Mouse (Mus musculus): ENCODE data around the gene Vmp1. TPM values are rescaled to one million over a fixed set of nuclear protein-coding genes. Genes with fewer than 3 reads are reported as not detected.

The Vmp1 gene
- polyA plus RNA-seq, 1 experiment from 2014 or later, result 99.7 TPM

- Histone ChIP-seq H3K27me3 (ENCODE audit: control insufficient read depth, insufficient read depth, low read length) (no peaks in the 10 kb centered on the region), H3K9me3 (replicated peaks; ENCODE audit: control insufficient read depth, low read length) (no peaks in the 10 kb centered on the region), H3K4me3 (ENCODE audit: low read depth, low read length) (no peak overlapping the region), H3K27ac (replicated peaks; ENCODE audit: low read depth, low read length) (no peak overlapping the region), H3K4me1 (ENCODE audit: control insufficient read depth, insufficient read depth, low read length) (no peaks in the 10 kb centered on the region), H3K36me3 (replicated peaks; ENCODE audit: control insufficient read depth, insufficient read depth, low read depth, low read length) (peaks cover 7% of the 10 kb centered on the region), H3K4me2 (ENCODE audit: low read depth, low read length) (no peak overlapping the region), H3K9ac (replicated peaks; ENCODE audit: low read length) (no peak overlapping the region)
- DNase-seq (ENCODE audit: low spot score), result no peak
- ATAC-seq (replicated peaks; ENCODE audit: insufficient number of reproducible peaks, low FRiP score, low TSS enrichment, low read depth), result no peak
These were observed 31.0 kb upstream of the Vmp1 start for GRCm38 (mm10) chr11:86714606-86715005.

GRCm38 (mm10) chr11:86701151-86701550 lies 17.5 kb upstream of the Vmp1 start:
- Histone ChIP-seq H3K4me3 (ENCODE audit: low read depth, low read length) (no peak overlapping the region), H3K27ac (replicated peaks; ENCODE audit: low read depth, low read length) (no peak overlapping the region), H3K9ac (replicated peaks; ENCODE audit: low read length) (no peak overlapping the region), H3K9me3 (replicated peaks; ENCODE audit: control insufficient read depth, low read length) (no peaks in the 10 kb centered on the region), H3K27me3 (ENCODE audit: control insufficient read depth, insufficient read depth, low read length) (no peaks in the 10 kb centered on the region), H3K4me1 (ENCODE audit: control insufficient read depth, insufficient read depth, low read length) (no peaks in the 10 kb centered on the region), H3K4me2 (ENCODE audit: low read depth, low read length) (no peak overlapping the region), H3K36me3 (replicated peaks; ENCODE audit: control insufficient read depth, insufficient read depth, low read depth, low read length) (peaks cover 6% of the 10 kb centered on the region)
- DNase-seq (ENCODE audit: low spot score), result no peak
- 96% methylated on average over 4 of the region's 4 CpGs for WGBS
- no peak for ATAC-seq (replicated peaks; ENCODE audit: insufficient number of reproducible peaks, low FRiP score, low TSS enrichment, low read depth)

GRCm38 (mm10) chr11:86695461-86695860 lies 11.8 kb upstream of the Vmp1 start:
- H3K27me3 ChIP-seq (ENCODE audit: control insufficient read depth, insufficient read depth, low read length), result no peaks in the 10 kb centered on the region
- ATAC-seq (replicated peaks; ENCODE audit: insufficient number of reproducible peaks, low FRiP score, low TSS enrichment, low read depth) (no peak), DNase-seq (ENCODE audit: low spot score) (no peak)
- H3K4me1 ChIP-seq (ENCODE audit: control insufficient read depth, insufficient read depth, low read length), result no peaks in the 10 kb centered on the region
- peaks cover 9% of the 10 kb centered on the region for H3K36me3 ChIP-seq (replicated peaks; ENCODE audit: control insufficient read depth, insufficient read depth, low read depth, low read length)
- H3K9me3 ChIP-seq (replicated peaks; ENCODE audit: control insufficient read depth, low read length), result no peaks in the 10 kb centered on the region
- H3K4me2 ChIP-seq (ENCODE audit: low read depth, low read length), result no peak overlapping the region
- H3K27ac ChIP-seq (replicated peaks; ENCODE audit: low read depth, low read length), result no peak overlapping the region
- H3K9ac ChIP-seq (replicated peaks; ENCODE audit: low read length), result no peak overlapping the region
- no peak overlapping the region for H3K4me3 ChIP-seq (ENCODE audit: low read depth, low read length)
- WGBS, result 85% methylated on average over 4 of the region's 4 CpGs

GRCm38 (mm10) chr11:86692546-86692945 lies 8.9 kb upstream of the Vmp1 start:
- Histone ChIP-seq H3K36me3 (replicated peaks; ENCODE audit: control insufficient read depth, insufficient read depth, low read depth, low read length) (peaks cover 15% of the 10 kb centered on the region), H3K9ac (replicated peaks; ENCODE audit: low read length) (no peak overlapping the region), H3K27ac (replicated peaks; ENCODE audit: low read depth, low read length) (no peak overlapping the region), H3K4me2 (ENCODE audit: low read depth, low read length) (no peak overlapping the region), H3K9me3 (replicated peaks; ENCODE audit: control insufficient read depth, low read length) (no peaks in the 10 kb centered on the region), H3K27me3 (ENCODE audit: control insufficient read depth, insufficient read depth, low read length) (no peaks in the 10 kb centered on the region), H3K4me3 (ENCODE audit: low read depth, low read length) (no peak overlapping the region), H3K4me1 (ENCODE audit: control insufficient read depth, insufficient read depth, low read length) (no peaks in the 10 kb centered on the region)
- DNase-seq (ENCODE audit: low spot score) (no peak), ATAC-seq (replicated peaks; ENCODE audit: insufficient number of reproducible peaks, low FRiP score, low TSS enrichment, low read depth) (no peak)
- 90% methylated on average over 2 of the region's 2 CpGs for WGBS

- H3K9me3 ChIP-seq (replicated peaks; ENCODE audit: control insufficient read depth, low read length), result no peaks in the 10 kb centered on the region
- DNase-seq (ENCODE audit: low spot score) (no peak), ATAC-seq (replicated peaks; ENCODE audit: insufficient number of reproducible peaks, low FRiP score, low TSS enrichment, low read depth) (no peak)
- no peak overlapping the region for H3K4me2 ChIP-seq (ENCODE audit: low read depth, low read length)
- H3K27ac ChIP-seq (replicated peaks; ENCODE audit: low read depth, low read length), result no peak overlapping the region
- H3K9ac ChIP-seq (replicated peaks; ENCODE audit: low read length), result no peak overlapping the region
- peaks cover 15% of the 10 kb centered on the region for H3K36me3 ChIP-seq (replicated peaks; ENCODE audit: control insufficient read depth, insufficient read depth, low read depth, low read length)
- H3K4me1 ChIP-seq (ENCODE audit: control insufficient read depth, insufficient read depth, low read length), result no peaks in the 10 kb centered on the region
- no peak overlapping the region for H3K4me3 ChIP-seq (ENCODE audit: low read depth, low read length)
- no peaks in the 10 kb centered on the region for H3K27me3 ChIP-seq (ENCODE audit: control insufficient read depth, insufficient read depth, low read length)
- 88% methylated on average over 2 of the region's 2 CpGs for WGBS
These were observed 8.3 kb upstream of the Vmp1 start for GRCm38 (mm10) chr11:86691956-86692355.

GRCm38 (mm10) chr11:86691482-86691881 lies 7.8 kb upstream of the Vmp1 start:
- 95% methylated on average over 3 of the region's 3 CpGs for WGBS
- H3K4me3 ChIP-seq (ENCODE audit: low read depth, low read length), result no peak overlapping the region
- no peak overlapping the region for H3K4me2 ChIP-seq (ENCODE audit: low read depth, low read length)
- no peaks in the 10 kb centered on the region for H3K4me1 ChIP-seq (ENCODE audit: control insufficient read depth, insufficient read depth, low read length)
- H3K27me3 ChIP-seq (ENCODE audit: control insufficient read depth, insufficient read depth, low read length), result no peaks in the 10 kb centered on the region
- DNase-seq (ENCODE audit: low spot score), result no peak
- H3K9ac ChIP-seq (replicated peaks; ENCODE audit: low read length), result no peak overlapping the region
- H3K27ac ChIP-seq (replicated peaks; ENCODE audit: low read depth, low read length), result no peak overlapping the region
- H3K9me3 ChIP-seq (replicated peaks; ENCODE audit: control insufficient read depth, low read length), result no peaks in the 10 kb centered on the region
- H3K36me3 ChIP-seq (replicated peaks; ENCODE audit: control insufficient read depth, insufficient read depth, low read depth, low read length), result peaks cover 15% of the 10 kb centered on the region
- no peak for ATAC-seq (replicated peaks; ENCODE audit: insufficient number of reproducible peaks, low FRiP score, low TSS enrichment, low read depth)

GRCm38 (mm10) chr11:86690383-86690782 lies 6.7 kb upstream of the Vmp1 start:
- H3K36me3 ChIP-seq (replicated peaks; ENCODE audit: control insufficient read depth, insufficient read depth, low read depth, low read length), result peaks cover 12% of the 10 kb centered on the region
- DNase-seq (ENCODE audit: low spot score) (no peak), ATAC-seq (replicated peaks; ENCODE audit: insufficient number of reproducible peaks, low FRiP score, low TSS enrichment, low read depth) (no peak)
- H3K4me2 ChIP-seq (ENCODE audit: low read depth, low read length), result no peak overlapping the region
- H3K9me3 ChIP-seq (replicated peaks; ENCODE audit: control insufficient read depth, low read length), result no peaks in the 10 kb centered on the region
- H3K4me3 ChIP-seq (ENCODE audit: low read depth, low read length), result no peak overlapping the region
- no peak overlapping the region for H3K9ac ChIP-seq (replicated peaks; ENCODE audit: low read length)
- H3K27me3 ChIP-seq (ENCODE audit: control insufficient read depth, insufficient read depth, low read length), result no peaks in the 10 kb centered on the region
- H3K27ac ChIP-seq (replicated peaks; ENCODE audit: low read depth, low read length), result no peak overlapping the region
- H3K4me1 ChIP-seq (ENCODE audit: control insufficient read depth, insufficient read depth, low read length), result no peaks in the 10 kb centered on the region
- 92% methylated on average over 3 of the region's 3 CpGs for WGBS

GRCm38 (mm10) chr11:86685366-86685765 lies 1.7 kb upstream of the Vmp1 start:
- H3K36me3 ChIP-seq (replicated peaks; ENCODE audit: control insufficient read depth, insufficient read depth, low read depth, low read length), result peaks cover 6% of the 10 kb centered on the region
- H3K4me3 ChIP-seq (ENCODE audit: low read depth, low read length), result no peak overlapping the region
- no peaks in the 10 kb centered on the region for H3K27me3 ChIP-seq (ENCODE audit: control insufficient read depth, insufficient read depth, low read length)
- 87% methylated on average over 1 of the region's 1 CpGs for WGBS
- H3K9ac ChIP-seq (replicated peaks; ENCODE audit: low read length), result no peak overlapping the region
- no peaks in the 10 kb centered on the region for H3K4me1 ChIP-seq (ENCODE audit: control insufficient read depth, insufficient read depth, low read length)
- no peak for DNase-seq (ENCODE audit: low spot score)
- no peak overlapping the region; the same call in 1 of the 2 replicates for H3K4me2 ChIP-seq (ENCODE audit: low read depth, low read length)
- no peaks in the 10 kb centered on the region for H3K9me3 ChIP-seq (replicated peaks; ENCODE audit: control insufficient read depth, low read length)
- no peak overlapping the region for H3K27ac ChIP-seq (replicated peaks; ENCODE audit: low read depth, low read length)
- no peak for ATAC-seq (replicated peaks; ENCODE audit: insufficient number of reproducible peaks, low FRiP score, low TSS enrichment, low read depth)

All from embryonic facial prominence, embryonic 11.5 days (tissue).